Mouse (Mus musculus) CH12.LX (cell line): Measurements from ENCODE around the gene Cdc42ep5. TPM values are rescaled to one million over a fixed set of nuclear protein-coding genes. Genes with fewer than 3 reads are reported as not detected.

Source experiments
- DNase-seq: peaks from one replicate; pipeline ENCODE4 v3.0.0-alpha.2; 2013; ENCODE audit errors: extremely low read depth
- H3K27ac ChIP-seq: 2 replicates; pipeline ENCODE4 v1.5.1; 2012; ENCODE audit warnings: low read depth, mild to moderate bottlenecking, control low read depth, moderate library complexity; ENCODE audit not compliant: insufficient read depth
- H3K27me3 ChIP-seq: replicated peaks from 2 replicates; pipeline ENCODE3; 2012; ENCODE audit warnings: inconsistent platforms
- H3K36me3 ChIP-seq, 2 experiments: replicated peaks in 1 of 2; 2 replicates each; pipeline versions ENCODE3 to v1.6.1; 2012; ENCODE audit warnings: inconsistent platforms in 1 of 2, low read length in 1 of 2, mild to moderate bottlenecking in 1 of 2, mixed read lengths in 1 of 2, moderate library complexity in 1 of 2; ENCODE audit not compliant: control insufficient read depth in 1 of 2, insufficient read depth in 1 of 2
- H3K4me1 ChIP-seq, 2 experiments: 2 replicates each; pipeline ENCODE4 v1.6.1; 2012; ENCODE audit warnings: inconsistent platforms in 1 of 2, moderate library complexity in 1 of 2; ENCODE audit not compliant: insufficient read depth in 2 of 2, control insufficient read depth in 1 of 2
- H3K4me2 ChIP-seq: 2 replicates; pipeline ENCODE4 v1.6.1; 2012; ENCODE audit warnings: low read depth, mild to moderate bottlenecking, control low read depth; ENCODE audit not compliant: poor library complexity, insufficient read depth, severe bottlenecking
- H3K4me3 ChIP-seq, 3 experiments: fragments of 150-350 bp in 1 of 3; sonication (generic) in 1 of 3; replicated peaks in 1 of 3; 2 replicates each; pipeline versions ENCODE3 to v1.5.1; 2011 to 2012; ENCODE audit warnings: low read depth in 2 of 3, low read length in 2 of 3, mild to moderate bottlenecking in 2 of 3, moderate library complexity in 2 of 3, control low read depth in 1 of 3, improper control_type of control experiment in 1 of 3, inconsistent platforms in 1 of 3, mixed read lengths in 1 of 3; ENCODE audit not compliant: poor library complexity in 1 of 3
- H3K79me2 ChIP-seq: replicated peaks from 2 replicates; pipeline ENCODE4 v1.6.1; 2012; ENCODE audit warnings: mild to moderate bottlenecking, moderate library complexity; ENCODE audit not compliant: control insufficient read depth, poor library complexity, insufficient read depth, severe bottlenecking; ENCODE audit errors: extremely low read depth
- H3K9ac ChIP-seq: 2 replicates; pipeline ENCODE4 v1.6.1; 2012; ENCODE audit warnings: low read depth, mild to moderate bottlenecking, control low read depth, moderate library complexity; ENCODE audit not compliant: insufficient read depth
- H3K9me3 ChIP-seq: replicated peaks from 2 replicates; pipeline ENCODE3; 2012; ENCODE audit warnings: low read length, inconsistent platforms, mixed read lengths
- CHD1 ChIP-seq: IDR thresholded peaks from 2 replicates; pipeline ENCODE4 v1.6.1; 2012; ENCODE audit warnings: low read depth, low read length, improper control_type of control experiment, inconsistent platforms
- CTCF ChIP-seq, 2 experiments: IDR thresholded peaks in 1 of 2; conservative IDR thresholded peaks in 1 of 2; 2 replicates each; pipeline ENCODE4 v1.5.1; 2011 to 2012; ENCODE audit warnings: low read depth in 2 of 2, low read length in 2 of 2, improper control_type of control experiment in 1 of 2, inconsistent platforms in 1 of 2, mild to moderate bottlenecking in 1 of 2, moderate library complexity in 1 of 2
- ELF1 ChIP-seq: IDR thresholded peaks from 2 replicates; pipeline ENCODE4 v1.6.1; 2014; ENCODE audit warnings: low read depth, mild to moderate bottlenecking, inconsistent platforms, low read length, improper control_type of control experiment
- EP300 ChIP-seq: IDR thresholded peaks from 2 replicates; pipeline ENCODE4 v1.6.1; 2011; ENCODE audit warnings: low read length, improper control_type of control experiment
- ETS1 ChIP-seq: conservative IDR thresholded peaks from 2 replicates; pipeline ENCODE4 v1.6.1; 2012; ENCODE audit warnings: low read depth, mild to moderate bottlenecking, inconsistent platforms, low read length, improper control_type of control experiment, moderate library complexity
- JUN ChIP-seq: IDR thresholded peaks from 2 replicates; pipeline ENCODE4 v1.6.1; 2011; ENCODE audit warnings: low read depth, mild to moderate bottlenecking, low read length, improper control_type of control experiment, moderate library complexity; ENCODE audit not compliant: insufficient read depth
- JUND ChIP-seq: conservative IDR thresholded peaks from 2 replicates; pipeline ENCODE4 v1.6.1; 2011; ENCODE audit warnings: low read depth, low read length, improper control_type of control experiment
- MAZ ChIP-seq: IDR thresholded peaks from 2 replicates; pipeline ENCODE4 v1.6.1; 2012; ENCODE audit warnings: low read depth, mild to moderate bottlenecking, inconsistent platforms, low read length, improper control_type of control experiment, moderate library complexity
- POLR2A ChIP-seq: IDR thresholded peaks from 2 replicates; pipeline ENCODE4 v1.6.1; 2011; ENCODE audit warnings: low read depth, mild to moderate bottlenecking, improper control_type of control experiment, low read length
- POLR2AphosphoS2 ChIP-seq: IDR thresholded peaks from 2 replicates; pipeline ENCODE4 v1.6.1; 2011; ENCODE audit warnings: low read depth, low read length, improper control_type of control experiment
- dilution Hi-C: fragments of 300-500 bp; cut with MboI; formaldehyde crosslinking; loops from 2 replicates; pipeline ENCODE4 v1.14.3; 2020; ENCODE audit warnings: low sequenced_read_pairs; ENCODE audit not compliant: extremely low pct_unique_long_range_greater_than_20kb, extremely low pct_ligation_motif_present
- in situ Hi-C: fragments of 300-500 bp; cut with MboI; formaldehyde crosslinking; loops from 3 replicates; pipeline ENCODE4 v1.14.3; 2019; ENCODE audit warnings: low sequenced_read_pairs, low pct_ligation_motif_present, low pct_unique_long_range_greater_than_20kb, mixed read lengths
- polyA plus RNA-seq: library from polyadenylated mRNA; unstranded; fragments of >175 nt; gene quantifications from 2 replicates; pipeline ENCODE4 v1.2.1, GENCODE M21; 2012; ENCODE audit warnings: low read depth; ENCODE audit not compliant: insufficient read length
- total RNA-seq, 2 experiments: library from RNA; depleted of rRNA; stranded (reverse); fragments of 300-350 nt in 1 of 2; fragments of >200 nt in 1 of 2; gene quantifications; 2 replicates each; pipeline ENCODE4 v1.2.3; 2012 to 2014

Gene Cdc42ep5
- total and polyA plus RNA-seq, 3 experiments, result 1.4 to 4.2 (median 2.1) TPM

- dilution Hi-C loops, result no loop called here
- Histone ChIP-seq H3K27ac (no peak overlapping the region), H3K27me3 (no peaks in the 10 kb centered on the region), H3K9ac (no peak overlapping the region), H3K9me3 (no peaks in the 10 kb centered on the region)
- DNase-seq, result no peak
- TF ChIP-seq JUN (no peak), ELF1 (no peak), EP300 (no peak), JUND (no peak), ETS1 (no peak), MAZ (no peak), CHD1 (no peak)
- TF ChIP-seq, all 38 proteins: peak for 0
- H3K36me3 ChIP-seq, result no peaks in the 10 kb centered on the region
- no peak overlapping the region for H3K4me3 ChIP-seq
- in situ Hi-C loops, result loop anchor here (10.0 kb wide), 2 partner anchors 305 to 395 kb away; partner anchors contain the start of gene Tnnt1
- H3K4me1 ChIP-seq, result peaks cover 0 to 5% of the 10 kb centered on the region in 2 experiments; a peak in 1 of 4 replicates
- no peaks in the 10 kb centered on the region for H3K79me2 ChIP-seq
- no peak overlapping the region for H3K4me2 ChIP-seq
Observed at GRCm38 (mm10) chr7:4119976-4120921, 44.4 kb downstream of the Cdc42ep5 start.

GRCm38 (mm10) chr7:4119344-4119902 lies 45.2 kb downstream of the Cdc42ep5 start, which contains the start of gene Ttyh1:
Gene Ttyh1, plus strand, starts transcription at chr7:4119408.
- DNase-seq, result no peak
- H3K4me2 ChIP-seq, result no peak within 1 kb of the TSS

More at GRCm38 (mm10) chr7:4119344-4119902, 45.2 kb downstream of the Cdc42ep5 start, which contains the start of gene Ttyh1:
- in situ Hi-C loops (no loop called here), dilution Hi-C loops (no loop called here)
- TF ChIP-seq ELF1 (no peak), CTCF (conservative IDR thresholded peaks at IDR 0.05 in 1 of 2, IDR thresholded peaks at IDR 0.05 in 1 of 2; ENCODE audit: low read depth in 2 of 2, low read length in 2 of 2) (peak in 1 of 2 experiments; percentile 39; a peak in 2 of 4 replicates), POLR2AphosphoS2 (no peak), POLR2A (no peak)
- Histone ChIP-seq H3K9ac (no peak within 1 kb of the TSS), H3K36me3 (no peaks in the 10 kb centered on the region), H3K79me2 (no peaks in the 10 kb centered on the region), H3K9me3 (no peaks in the 10 kb centered on the region), H3K27me3 (no peaks in the 10 kb centered on the region), H3K4me3 (no peak within 1 kb of the TSS), H3K27ac (no peak within 1 kb of the TSS), H3K4me1 (peaks cover 0 to 5% of the 10 kb centered on the region in 2 experiments; a peak in 1 of 4 replicates)
